Mouse (Mus musculus) spleen, postnatal 4 days (tissue): ENCODE measurements at regions not wholly inside any gene's neighbourhood (a gene's known extent, or its start where the extent isn't known, plus 50 kb on each side); places are given as distances from the start of the nearest gene placed in this dataset.
A peak's percentile ranks its signal among the peaks of the same experiment; 100 is the strongest.

Source experiments
- DNase-seq, 2 experiments: peaks; one replicate each; pipeline ENCODE4 v3.0.0; 2022; ENCODE audit warnings: low spot score in 2 of 2

DNA sequence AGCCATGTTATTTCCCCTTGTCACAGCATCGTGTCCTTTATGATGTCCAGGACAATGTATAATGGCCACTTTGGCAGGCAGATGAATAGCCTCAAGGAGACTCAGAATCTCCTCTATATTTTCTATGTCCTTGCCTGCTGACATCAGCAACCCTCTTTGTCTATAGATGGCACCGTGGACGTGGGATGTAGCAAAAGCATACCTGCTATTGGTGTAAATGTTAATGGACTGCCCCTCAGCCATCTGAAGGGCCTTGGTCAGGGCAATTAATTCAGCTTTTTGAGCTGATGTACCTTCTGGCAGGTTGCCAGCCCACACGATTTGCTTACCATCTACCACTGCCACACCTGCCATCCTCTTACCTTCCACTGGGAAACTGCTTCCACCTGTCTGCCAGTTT is 124.2 kb downstream of the Obox7 start:
- DNase-seq, result peak in 1 of 2 experiments; percentile 53
